Mouse (Mus musculus): ENCODE measurements around the gene Nccrp1. TPM values are rescaled to one million over a fixed set of nuclear protein-coding genes. Genes with fewer than 3 reads are reported as not detected.
A peak's percentile ranks its signal among the peaks of the same experiment; 100 is the strongest.

The Nccrp1 gene
- polyA plus RNA-seq (2015; fragmentation: Nextera tagmentation; extraction: Ambion mirVana): 2.6 and 4.6 TPM in 2 replicates

DNA sequence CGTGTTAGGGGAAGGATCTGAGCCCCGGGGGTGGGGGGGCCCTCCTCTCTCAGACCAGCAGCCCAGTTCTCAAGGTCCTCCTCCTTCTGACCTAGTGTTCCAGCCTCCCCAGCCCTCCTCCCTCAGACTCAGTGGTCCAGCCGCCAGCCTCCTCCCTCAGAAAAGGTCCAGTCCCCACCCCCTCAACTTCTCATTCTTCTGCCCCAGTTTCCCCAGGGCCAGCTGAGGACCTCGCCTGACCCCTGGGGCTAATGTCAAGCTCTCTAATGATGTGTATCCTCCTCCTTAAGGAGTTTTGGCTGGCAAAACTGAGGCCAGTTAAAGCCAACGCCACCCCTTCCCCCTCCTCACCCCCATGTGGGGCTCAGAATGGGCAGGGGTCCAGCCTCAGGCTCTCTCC is at the start of gene Nccrp1:
Nccrp1 (minus strand) TSS at position 101 of the 400 bp plus-strand sequence.
- WGBS: 5% methylated on average over 5 of the region's 5 CpGs

DNA sequence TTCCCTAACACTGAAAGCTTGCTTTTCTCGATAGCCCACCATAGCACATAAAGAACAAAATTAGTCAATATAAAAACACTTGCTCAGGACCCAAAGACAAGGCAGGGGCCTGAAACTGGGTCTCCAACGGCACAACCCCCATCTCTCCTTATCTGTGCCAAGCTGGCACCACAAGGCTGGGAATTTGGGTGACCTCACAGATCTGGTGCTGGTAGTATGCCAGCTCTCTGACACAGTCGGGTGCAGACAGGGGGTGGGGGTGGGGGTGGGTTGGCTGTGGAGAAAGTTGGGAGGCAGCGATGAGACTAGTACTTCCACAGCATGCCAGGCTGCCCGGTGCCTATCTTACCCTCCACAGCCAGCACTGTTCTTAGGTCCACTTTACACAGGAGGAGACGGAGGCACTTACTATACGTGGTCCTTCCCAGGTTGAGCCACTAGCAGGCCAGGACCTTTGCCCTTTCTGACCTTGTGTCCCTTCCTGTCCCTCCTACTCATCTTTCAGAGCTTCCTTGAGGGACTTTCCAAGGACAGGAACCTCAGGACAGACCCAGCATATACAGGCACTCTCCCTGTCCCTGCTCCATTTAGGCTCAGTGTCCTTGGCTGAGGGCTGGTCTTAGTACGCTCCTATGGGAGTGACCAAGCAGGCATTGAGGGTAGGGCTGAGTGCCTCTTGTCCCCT is 48.8 kb upstream of the Nccrp1 start:
- peaks cover 68% of the 10 kb centered on the region for H3K4me1 ChIP-seq
- 75% methylated on average over 8 of the region's 8 CpGs for WGBS

More for the DNA sequence above, at the start of gene Nccrp1:
- Histone ChIP-seq H3K27ac (replicated peaks) (no peak within 1 kb of the TSS), H3K9me3 (replicated peaks) (no peaks in the 10 kb centered on the region), H3K4me3 (replicated peaks) (peak within 1 kb of the TSS; percentile 19), H3K4me2 (replicated peaks) (peak within 1 kb of the TSS; percentile 42), H3K9ac (no peak within 1 kb of the TSS), H3K4me1 (peaks cover 20% of the 10 kb centered on the region), H3K36me3 (no peaks in the 10 kb centered on the region), H3K27me3 (peaks cover 56% of the 10 kb centered on the region)
- ATAC-seq (ENCODE audit: insufficient number of reproducible peaks, low FRiP score, low TSS enrichment, low read depth): no peak

DNA sequence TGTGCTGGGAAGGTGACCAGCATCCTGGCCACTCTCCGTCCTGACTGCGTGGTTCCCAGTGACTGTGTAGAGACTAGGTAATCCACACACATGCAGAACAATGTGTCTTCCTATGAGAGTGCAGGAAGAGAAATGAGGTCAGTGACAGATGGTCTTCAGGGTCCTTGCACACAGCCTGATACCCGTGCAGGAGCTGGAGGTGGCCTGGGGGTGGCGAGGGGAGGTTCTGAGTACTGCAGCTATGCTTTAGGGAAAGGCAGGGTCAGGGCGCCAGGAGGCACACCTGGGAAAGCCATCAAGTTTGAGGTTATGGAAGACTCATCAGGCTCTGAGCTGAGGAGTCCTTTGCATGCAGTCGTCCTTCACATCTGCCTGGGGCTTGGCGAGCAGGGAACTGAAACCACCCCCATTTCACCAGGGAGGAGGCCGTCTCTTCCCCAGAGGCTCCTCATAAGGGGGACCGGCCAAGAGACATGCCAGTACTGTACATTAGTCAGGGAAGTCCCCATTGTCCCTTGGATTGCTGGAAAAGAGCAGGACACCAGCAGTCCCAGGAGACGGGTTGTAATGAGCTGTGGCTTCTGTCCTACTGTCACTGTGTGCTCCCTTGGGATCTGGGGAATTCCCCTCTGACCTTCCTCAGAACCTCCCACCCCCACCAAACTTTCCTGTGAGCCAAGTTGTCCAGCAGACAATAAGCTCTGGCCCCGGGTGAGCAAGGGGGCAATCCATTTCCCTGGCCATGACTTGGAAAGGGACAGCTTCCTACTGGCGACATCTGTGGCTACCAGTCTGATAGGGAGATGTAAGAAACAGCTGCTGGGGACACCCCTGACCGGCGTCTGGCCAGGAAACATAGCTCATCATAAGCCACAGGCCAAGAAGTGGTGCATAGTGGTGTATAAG is 46.4 kb upstream of the Nccrp1 start:
- peaks cover 73% of the 10 kb centered on the region for H3K4me1 ChIP-seq
- H3K27me3 ChIP-seq: no peaks in the 10 kb centered on the region
- ATAC-seq (ENCODE audit: insufficient number of reproducible peaks, low FRiP score, low TSS enrichment, low read depth): no peak

More for the DNA sequence above, 48.8 kb upstream of the Nccrp1 start:
- Histone ChIP-seq H3K4me2 (replicated peaks) (peak overlapping the region; percentile 78), H3K36me3 (peaks cover 11% of the 10 kb centered on the region), H3K27ac (replicated peaks) (peak overlapping the region; percentile 91; the same call in 1 of the 2 replicates), H3K9ac (no peak overlapping the region), H3K27me3 (no peaks in the 10 kb centered on the region), H3K4me3 (replicated peaks) (peak overlapping the region; percentile 68), H3K9me3 (replicated peaks) (no peaks in the 10 kb centered on the region)
- ATAC-seq (ENCODE audit: insufficient number of reproducible peaks, low FRiP score, low TSS enrichment, low read depth): no peak

GRCm38 (mm10) chr7:28591862-28592261 is 44.8 kb upstream of the Nccrp1 start:
- Histone ChIP-seq H3K27me3 (no peaks in the 10 kb centered on the region), H3K4me1 (peaks cover 81% of the 10 kb centered on the region), H3K4me3 (replicated peaks) (no peak overlapping the region), H3K27ac (replicated peaks) (no peak overlapping the region), H3K9ac (no peak overlapping the region), H3K36me3 (peaks cover 11% of the 10 kb centered on the region), H3K4me2 (replicated peaks) (no peak overlapping the region), H3K9me3 (replicated peaks) (no peaks in the 10 kb centered on the region)
- no peak for ATAC-seq (ENCODE audit: insufficient number of reproducible peaks, low FRiP score, low TSS enrichment, low read depth)
- WGBS: 50% methylated on average over 1 of the region's 1 CpGs

More for the DNA sequence above, 46.4 kb upstream of the Nccrp1 start:
- no peaks in the 10 kb centered on the region for H3K9me3 ChIP-seq (replicated peaks)
- H3K4me2 ChIP-seq (replicated peaks): no peak overlapping the region
- WGBS: 46% methylated on average over 14 of the region's 14 CpGs
- no peak overlapping the region for H3K9ac ChIP-seq
- H3K4me3 ChIP-seq (replicated peaks): no peak overlapping the region
- H3K36me3 ChIP-seq: peaks cover 11% of the 10 kb centered on the region
- H3K27ac ChIP-seq (replicated peaks): no peak overlapping the region; the same call in 1 of the 2 replicates

GRCm38 (mm10) chr7:28587644-28588043 is 40.6 kb upstream of the Nccrp1 start:
- Histone ChIP-seq H3K4me3 (replicated peaks) (no peak overlapping the region), H3K9ac (no peak overlapping the region), H3K4me2 (replicated peaks) (no peak overlapping the region), H3K36me3 (no peaks in the 10 kb centered on the region), H3K27ac (replicated peaks) (peak overlapping the region; percentile 1; the same call in 1 of the 2 replicates), H3K4me1 (peaks cover 77% of the 10 kb centered on the region), H3K27me3 (no peaks in the 10 kb centered on the region), H3K9me3 (replicated peaks) (no peaks in the 10 kb centered on the region)
- ATAC-seq (ENCODE audit: insufficient number of reproducible peaks, low FRiP score, low TSS enrichment, low read depth): no peak

DNA sequence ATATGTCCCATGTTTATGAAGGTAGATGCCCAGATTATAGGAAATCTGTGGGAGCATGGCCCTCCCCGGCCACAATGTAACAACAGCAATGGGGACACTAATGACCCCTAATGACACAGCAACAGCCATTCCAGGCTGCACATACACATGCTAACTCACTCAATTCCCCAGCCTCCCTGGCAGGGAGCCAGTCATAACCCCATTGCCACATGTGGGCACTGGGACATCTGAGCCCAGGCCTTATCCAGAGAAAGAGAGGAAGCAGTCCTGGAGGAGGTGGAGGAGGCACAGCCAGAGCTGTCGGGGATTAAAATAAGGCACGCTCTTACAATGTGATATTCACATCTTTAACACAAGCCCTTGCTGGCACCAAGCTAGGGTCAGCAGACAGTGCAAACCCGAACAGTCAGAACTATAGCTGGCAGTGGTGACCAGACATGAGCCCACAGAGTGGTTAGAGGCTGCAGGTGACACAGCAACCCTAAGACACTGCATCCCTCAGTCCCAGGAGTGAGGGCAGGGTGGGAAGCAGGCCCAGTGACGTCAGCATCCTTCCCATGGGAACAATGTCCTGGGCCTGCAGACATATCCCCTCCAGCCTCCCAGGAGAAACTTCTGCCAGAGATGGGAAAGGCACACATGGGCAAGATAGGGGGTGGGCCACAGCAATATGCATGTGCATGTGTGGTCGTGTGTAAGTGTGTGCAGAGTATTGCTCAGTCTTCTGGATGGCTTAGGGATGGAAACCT is 39.8 kb upstream of the Nccrp1 start:
- Histone ChIP-seq H3K27ac (replicated peaks) (peak overlapping the region; percentile 1; the same call in 1 of the 2 replicates), H3K36me3 (no peaks in the 10 kb centered on the region), H3K9me3 (replicated peaks) (no peaks in the 10 kb centered on the region), H3K9ac (no peak overlapping the region), H3K27me3 (no peaks in the 10 kb centered on the region), H3K4me2 (replicated peaks) (no peak overlapping the region), H3K4me1 (peaks cover 69% of the 10 kb centered on the region), H3K4me3 (replicated peaks) (no peak overlapping the region)
- no peak; the same call in 1 of the 2 replicates for ATAC-seq (ENCODE audit: insufficient number of reproducible peaks, low FRiP score, low TSS enrichment, low read depth)
- WGBS: 31% methylated on average over 6 of the region's 6 CpGs

GRCm38 (mm10) chr7:28585001-28585400 is 37.9 kb upstream of the Nccrp1 start:
- H3K9me3 ChIP-seq (replicated peaks): no peaks in the 10 kb centered on the region
- H3K27ac ChIP-seq (replicated peaks): no peak overlapping the region
- H3K9ac ChIP-seq: no peak overlapping the region
- ATAC-seq (ENCODE audit: insufficient number of reproducible peaks, low FRiP score, low TSS enrichment, low read depth): no peak
- peaks cover 68% of the 10 kb centered on the region for H3K4me1 ChIP-seq
- H3K4me2 ChIP-seq (replicated peaks): no peak overlapping the region
- no peaks in the 10 kb centered on the region for H3K27me3 ChIP-seq
- H3K4me3 ChIP-seq (replicated peaks): no peak overlapping the region
- H3K36me3 ChIP-seq: no peaks in the 10 kb centered on the region
- 78% methylated on average over 6 of the region's 6 CpGs for WGBS

- no peak overlapping the region for H3K9ac ChIP-seq
- H3K9me3 ChIP-seq (replicated peaks): no peaks in the 10 kb centered on the region
- no peak overlapping the region for H3K4me3 ChIP-seq (replicated peaks)
- H3K27ac ChIP-seq (replicated peaks): 0 out of 2 replicates have a peak overlapping the region, but pooled peaks have one; percentile 35
- WGBS: 77% methylated on average over 4 of the region's 4 CpGs
- no peaks in the 10 kb centered on the region for H3K27me3 ChIP-seq
- ATAC-seq (ENCODE audit: insufficient number of reproducible peaks, low FRiP score, low TSS enrichment, low read depth): no peak
- no peak overlapping the region for H3K4me2 ChIP-seq (replicated peaks)
- peaks cover 73% of the 10 kb centered on the region for H3K4me1 ChIP-seq
- no peaks in the 10 kb centered on the region for H3K36me3 ChIP-seq
These were observed 37.4 kb upstream of the Nccrp1 start for GRCm38 (mm10) chr7:28584468-28584867.

- Histone ChIP-seq H3K4me3 (replicated peaks) (no peak overlapping the region), H3K27ac (replicated peaks) (0 out of 2 replicates have a peak overlapping the region, but pooled peaks have one; percentile 35), H3K27me3 (no peaks in the 10 kb centered on the region), H3K9ac (no peak overlapping the region), H3K4me2 (replicated peaks) (no peak overlapping the region), H3K4me1 (peaks cover 75% of the 10 kb centered on the region), H3K9me3 (replicated peaks) (no peaks in the 10 kb centered on the region), H3K36me3 (no peaks in the 10 kb centered on the region)
- no peak for ATAC-seq (ENCODE audit: insufficient number of reproducible peaks, low FRiP score, low TSS enrichment, low read depth)
- WGBS: 65% methylated on average over 8 of the region's 8 CpGs
These were observed 36.7 kb upstream of the Nccrp1 start for GRCm38 (mm10) chr7:28583570-28584344.

DNA sequence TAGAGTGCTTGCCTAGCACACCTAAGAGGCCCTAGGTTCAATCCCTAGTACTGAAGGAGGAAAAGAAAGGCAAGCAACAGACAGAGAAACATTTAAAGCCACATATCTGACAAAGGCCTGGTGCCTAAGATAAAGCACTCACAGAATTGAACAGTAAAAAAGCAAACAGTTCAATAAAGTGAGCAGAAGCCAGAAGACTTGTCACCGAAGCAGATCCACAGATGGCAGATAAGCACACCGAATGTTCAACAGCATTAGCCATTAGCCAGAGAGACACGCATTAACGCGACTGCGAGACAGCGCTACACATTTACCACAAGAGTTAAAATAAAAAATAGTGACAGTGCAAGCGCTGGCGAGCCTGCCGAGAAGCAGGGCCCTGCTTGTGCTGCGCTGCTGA is 35.8 kb upstream of the Nccrp1 start:
- Histone ChIP-seq H3K4me1 (peaks cover 77% of the 10 kb centered on the region), H3K27me3 (no peaks in the 10 kb centered on the region), H3K36me3 (no peaks in the 10 kb centered on the region), H3K4me3 (replicated peaks) (no peak overlapping the region), H3K4me2 (replicated peaks) (no peak overlapping the region), H3K9ac (no peak overlapping the region), H3K27ac (replicated peaks) (no peak overlapping the region), H3K9me3 (replicated peaks) (no peaks in the 10 kb centered on the region)
- no peak for ATAC-seq (ENCODE audit: insufficient number of reproducible peaks, low FRiP score, low TSS enrichment, low read depth)
- WGBS: 75% methylated on average over 11 of the region's 11 CpGs
